Mouse (Mus musculus) heart, embryonic 16.5 days (tissue): ENCODE measurements around the gene Tnfrsf11a. TPM values are rescaled to one million over a fixed set of nuclear protein-coding genes. Genes with fewer than 3 reads are reported as not detected.

Experiments
- ATAC-seq: fragments of 200-750 bp; cut with Nextera tagmentation; replicated peaks from 2 replicates; pipeline ENCODE4 v1.8.0; 2017; ENCODE audit warnings: moderate number of reproducible peaks; ENCODE audit not compliant: insufficient read depth, low FRiP score; ENCODE audit errors: extremely low read depth
- H3K27ac ChIP-seq: fragments of 300-500 bp; sonication (generic); 2 replicates; pipeline ENCODE4 v1.5.1; 2014; ENCODE audit warnings: mild to moderate bottlenecking, low read length, control low read depth, moderate library complexity
- H3K27me3 ChIP-seq: fragments of 300-500 bp; sonication (generic); 2 replicates; pipeline ENCODE4 v1.6.1; 2014; ENCODE audit warnings: low read length, mixed read lengths; ENCODE audit not compliant: control insufficient read depth, insufficient read depth
- H3K36me3 ChIP-seq: fragments of 300-500 bp; sonication (generic); 2 replicates; pipeline ENCODE4 v1.6.1; 2014; ENCODE audit not compliant: control insufficient read depth, insufficient read depth
- H3K4me1 ChIP-seq: fragments of 300-500 bp; sonication (generic); 2 replicates; pipeline ENCODE4 v1.6.1; 2014; ENCODE audit warnings: low read length, mixed read lengths; ENCODE audit not compliant: control insufficient read depth, insufficient read depth
- H3K4me2 ChIP-seq: fragments of 300-500 bp; sonication (generic); 2 replicates; pipeline ENCODE4 v1.6.1; 2014; ENCODE audit warnings: low read depth, mild to moderate bottlenecking, control low read depth, low read length
- H3K4me3 ChIP-seq: fragments of 300-500 bp; sonication (generic); 2 replicates; pipeline ENCODE4 v1.5.1; 2014; ENCODE audit warnings: mild to moderate bottlenecking, control low read depth, low read length
- H3K9ac ChIP-seq: fragments of 300-500 bp; sonication (generic); 2 replicates; pipeline ENCODE4 v1.6.1; 2014; ENCODE audit warnings: low read length, control low read depth
- H3K9me3 ChIP-seq: fragments of 300-500 bp; sonication (generic); replicated peaks from 2 replicates; pipeline ENCODE4 v1.6.1; 2016; ENCODE audit warnings: low read length; ENCODE audit not compliant: control insufficient read depth
- WGBS: fragments of 180-500 bp; shearing (Covaris S2); extraction: QIAGEN DNeasy Blood & Tissue Kit; methylation state at CpG from one replicate; pipeline ENCODE4 v1.1.7; 2014; 5-methylcytosine and 5-hydroxymethylcytosine counted together
- polyA plus RNA-seq: library from polyadenylated mRNA; unstranded; fragments of >200 nt; fragmentation: Nextera tagmentation; extraction: Ambion mirVana; gene quantifications from 2 replicates; pipeline ENCODE4 v1.2.1, GENCODE M21; 2015

The Tnfrsf11a gene
- polyA plus RNA-seq, 1 experiment from 2014 or later, result 0.83 TPM

DNA sequence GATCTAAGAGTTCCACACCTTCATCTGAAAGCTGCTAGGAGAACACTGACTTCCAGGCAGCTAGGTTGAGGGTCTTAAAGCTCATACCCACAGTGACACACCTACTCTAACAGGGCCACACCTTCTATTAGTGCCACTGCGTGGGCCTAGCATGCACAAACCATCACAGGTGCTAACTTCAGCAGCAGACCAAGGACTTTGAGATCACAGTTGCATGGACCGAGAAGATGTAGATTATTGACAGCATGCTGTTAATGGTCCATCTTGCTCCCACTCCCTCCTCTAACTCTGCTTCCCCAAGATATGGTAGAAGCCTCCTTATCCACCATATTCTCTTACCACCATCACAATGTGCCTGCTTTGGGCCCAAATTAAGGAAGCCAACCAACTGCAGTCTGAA lies 79.2 kb downstream of the Tnfrsf11a start:
- WGBS, result 90% methylated on average over 2 of the region's 2 CpGs
- no peak overlapping the region for H3K4me3 ChIP-seq
- no peaks in the 10 kb centered on the region for H3K9me3 ChIP-seq
- no peaks in the 10 kb centered on the region for H3K27me3 ChIP-seq
- no peaks in the 10 kb centered on the region for H3K36me3 ChIP-seq
- H3K9ac ChIP-seq, result no peak overlapping the region
- no peaks in the 10 kb centered on the region for H3K4me1 ChIP-seq
- no peak overlapping the region for H3K27ac ChIP-seq
- no peak for ATAC-seq
- H3K4me2 ChIP-seq, result no peak overlapping the region

DNA sequence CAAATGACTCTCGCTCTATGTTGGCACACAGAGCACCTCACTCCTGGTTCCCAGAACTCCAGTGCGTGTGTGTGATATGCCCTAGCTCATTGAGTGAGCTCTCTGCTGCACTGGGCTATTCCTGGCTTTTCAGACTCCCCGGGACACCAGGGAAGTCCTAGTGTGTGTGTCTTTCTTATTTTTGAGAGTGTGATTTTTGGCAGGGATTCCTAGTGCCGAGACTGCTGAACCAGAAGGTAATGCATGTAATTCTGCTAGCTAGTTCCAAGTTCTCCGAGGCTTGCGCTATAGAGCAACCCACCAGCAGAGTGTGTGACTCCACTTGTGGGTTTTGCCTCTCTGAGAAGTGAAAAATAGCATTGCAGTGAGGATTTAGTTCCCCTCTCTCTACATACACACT lies 96.1 kb downstream of the Tnfrsf11a start:
- Histone ChIP-seq H3K4me2 (peak overlapping the region; percentile 34), H3K4me3 (no peak overlapping the region), H3K9me3 (no peaks in the 10 kb centered on the region), H3K4me1 (peaks cover 8% of the 10 kb centered on the region), H3K9ac (no peak overlapping the region), H3K27ac (peak overlapping the region; percentile 48), H3K27me3 (no peaks in the 10 kb centered on the region), H3K36me3 (no peaks in the 10 kb centered on the region)
- peak; percentile 82 for ATAC-seq
- 49% methylated on average over 6 of the region's 6 CpGs for WGBS

DNA sequence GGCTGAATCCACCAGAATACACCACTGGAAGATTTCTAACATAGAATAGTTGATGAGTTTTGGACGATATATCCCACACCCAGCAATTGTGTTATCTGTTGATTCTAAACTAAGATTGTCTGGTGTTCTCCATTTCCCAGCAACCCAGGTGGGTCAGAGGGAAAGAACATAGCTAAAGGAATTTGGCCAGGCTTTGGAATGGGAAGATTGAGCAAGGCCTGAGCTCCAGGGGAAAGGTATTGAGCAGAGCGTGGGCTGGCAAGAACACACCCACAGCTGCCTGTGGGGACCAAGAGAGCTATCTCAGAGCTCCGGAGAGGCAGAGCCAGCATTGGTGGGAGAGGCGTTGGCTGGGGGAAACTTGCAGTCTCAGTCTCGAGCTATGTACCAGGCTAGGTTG lies 97.3 kb downstream of the Tnfrsf11a start:
- no peak overlapping the region for H3K4me2 ChIP-seq
- H3K9ac ChIP-seq, result no peak overlapping the region
- H3K4me1 ChIP-seq, result peaks cover 8% of the 10 kb centered on the region
- no peak overlapping the region for H3K4me3 ChIP-seq
- H3K27me3 ChIP-seq, result no peaks in the 10 kb centered on the region
- ATAC-seq, result no peak
- H3K36me3 ChIP-seq, result no peaks in the 10 kb centered on the region
- no peak overlapping the region for H3K27ac ChIP-seq
- 84% methylated on average over 5 of the region's 5 CpGs for WGBS
- H3K9me3 ChIP-seq, result no peaks in the 10 kb centered on the region

DNA sequence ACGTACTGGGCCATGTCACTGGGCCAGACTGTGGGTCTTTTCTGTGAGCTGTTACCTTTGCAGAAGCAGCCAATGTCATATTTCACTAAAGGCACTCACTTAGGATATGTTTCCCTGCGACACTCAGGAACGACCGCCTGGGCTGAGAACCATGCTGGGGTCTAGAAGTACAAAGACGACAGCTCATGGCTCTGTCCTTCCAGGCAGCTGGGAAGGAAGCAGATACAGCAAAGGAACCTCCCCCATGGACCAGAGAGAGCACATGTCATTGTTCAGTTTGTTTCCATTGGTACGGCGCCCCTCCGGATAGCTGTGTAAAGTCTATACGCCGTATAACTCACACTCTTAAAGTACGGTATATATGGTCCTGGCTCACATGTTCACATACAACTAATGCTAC lies 97.9 kb downstream of the Tnfrsf11a start:
- WGBS, result 80% methylated on average over 11 of the region's 11 CpGs
- no peak for ATAC-seq

DNA sequence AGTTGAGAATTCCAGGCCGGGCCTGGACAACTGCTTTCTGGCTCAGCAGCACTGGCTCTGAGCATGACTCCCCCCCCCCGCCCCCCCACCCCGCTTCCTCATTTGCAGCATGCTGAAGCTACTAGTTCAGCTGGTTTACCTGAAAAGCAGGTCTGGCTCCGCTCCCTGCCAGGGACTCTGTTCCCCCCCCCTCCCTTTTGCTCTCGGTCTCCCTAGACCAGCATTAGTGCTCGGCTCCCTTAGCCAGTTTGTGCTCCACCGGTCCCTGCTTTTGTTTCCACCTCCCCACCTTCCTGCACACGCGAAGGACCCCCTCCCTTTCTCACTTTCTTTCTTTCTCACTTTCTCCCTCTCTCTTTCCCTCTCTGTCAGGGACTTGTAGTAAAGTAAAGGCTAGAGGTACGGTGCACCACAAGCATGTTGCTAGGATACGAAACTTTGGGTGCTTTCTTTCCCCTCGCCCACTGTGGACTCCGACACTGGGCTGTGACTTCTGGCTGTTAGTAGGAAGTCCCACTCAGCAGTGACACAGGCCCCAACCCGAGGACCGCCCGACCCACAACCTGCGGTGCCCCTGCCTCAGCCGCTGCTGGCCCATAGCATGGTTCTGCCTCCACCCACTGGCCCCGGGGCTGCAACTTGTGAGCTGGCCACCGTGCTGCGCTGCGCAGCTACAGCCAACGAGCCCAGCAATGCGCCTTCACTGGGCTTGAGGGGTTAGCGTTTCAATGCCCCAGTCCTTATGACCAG lies 100.2 kb downstream of the Tnfrsf11a start:
- ATAC-seq, result peak; percentile 26; the same call in 1 of the 2 replicates
- Histone ChIP-seq H3K9ac (0 out of 2 replicates have a peak overlapping the region, but pooled peaks have one; percentile 16), H3K27me3 (no peaks in the 10 kb centered on the region), H3K4me3 (peak overlapping the region; percentile 21), H3K27ac (no peak overlapping the region), H3K4me1 (peaks cover 8% of the 10 kb centered on the region), H3K36me3 (no peaks in the 10 kb centered on the region), H3K4me2 (peak overlapping the region; percentile 59), H3K9me3 (no peaks in the 10 kb centered on the region)
- 28% methylated on average over 25 of the region's 25 CpGs for whole genome bisulfite sequencing

More for the DNA sequence above, 97.9 kb downstream of the Tnfrsf11a start:
- Histone ChIP-seq H3K4me1 (peaks cover 8% of the 10 kb centered on the region), H3K36me3 (no peaks in the 10 kb centered on the region), H3K27ac (no peak overlapping the region), H3K4me3 (no peak overlapping the region), H3K9ac (no peak overlapping the region), H3K27me3 (no peaks in the 10 kb centered on the region), H3K9me3 (no peaks in the 10 kb centered on the region), H3K4me2 (no peak overlapping the region)

DNA sequence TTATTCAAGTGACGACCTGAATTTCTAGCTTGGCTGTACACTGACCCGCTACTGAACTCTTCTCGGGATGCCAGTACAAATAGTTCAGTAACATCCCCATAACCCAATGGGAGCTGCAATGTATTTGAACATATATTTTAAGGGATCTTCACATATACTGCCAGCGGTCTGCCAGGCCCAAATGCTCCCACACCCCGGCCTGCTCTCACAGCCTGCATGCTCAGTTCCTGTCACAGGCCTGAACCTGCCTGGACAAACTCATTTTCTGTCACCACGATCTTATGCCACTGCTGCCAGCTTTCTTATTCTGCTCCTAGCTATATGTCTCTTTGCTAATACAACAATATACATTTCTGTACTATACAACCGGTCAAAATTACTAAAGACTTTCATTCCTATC lies 100.9 kb downstream of the Tnfrsf11a start:
- no peaks in the 10 kb centered on the region for H3K27me3 ChIP-seq
- peaks cover 8% of the 10 kb centered on the region for H3K4me1 ChIP-seq
- no peak overlapping the region for H3K4me2 ChIP-seq
- H3K9ac ChIP-seq, result no peak overlapping the region
- H3K27ac ChIP-seq, result no peak overlapping the region
- no peak for ATAC-seq
- no peak overlapping the region for H3K4me3 ChIP-seq
- 83% methylated on average over 7 of the region's 7 CpGs for WGBS
- no peaks in the 10 kb centered on the region for H3K36me3 ChIP-seq
- H3K9me3 ChIP-seq, result no peaks in the 10 kb centered on the region

DNA sequence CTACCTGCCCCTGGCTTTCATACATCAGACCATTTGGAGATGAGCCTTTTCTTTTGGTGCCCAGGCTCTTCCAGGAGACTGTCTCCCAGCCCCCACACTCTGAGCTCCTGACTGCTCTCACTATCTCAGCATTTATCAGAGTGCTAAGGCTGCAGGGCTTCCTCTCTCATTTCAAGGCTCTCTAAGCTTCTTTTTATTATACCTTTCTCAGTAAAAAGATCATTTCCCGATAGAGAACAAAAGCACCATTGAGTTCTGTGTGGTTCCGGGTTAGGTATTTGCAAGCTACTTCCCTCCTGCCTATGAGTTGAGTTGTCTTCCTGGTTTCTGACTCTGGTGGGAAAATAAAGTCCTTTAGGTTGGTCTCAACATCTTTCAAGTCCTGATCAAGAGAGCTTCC lies 103.0 kb downstream of the Tnfrsf11a start:
- H3K4me3 ChIP-seq, result no peak overlapping the region
- H3K27ac ChIP-seq, result no peak overlapping the region
- no peak overlapping the region for H3K9ac ChIP-seq
- no peaks in the 10 kb centered on the region for H3K9me3 ChIP-seq
- H3K4me2 ChIP-seq, result no peak overlapping the region
- 80% methylated on average over 2 of the region's 2 CpGs for WGBS
- H3K4me1 ChIP-seq, result 0 out of 2 replicates have a peak, but pooled peaks cover 2% of the 10 kb centered on the region
- no peaks in the 10 kb centered on the region for H3K27me3 ChIP-seq
- no peaks in the 10 kb centered on the region for H3K36me3 ChIP-seq
- ATAC-seq, result no peak

DNA sequence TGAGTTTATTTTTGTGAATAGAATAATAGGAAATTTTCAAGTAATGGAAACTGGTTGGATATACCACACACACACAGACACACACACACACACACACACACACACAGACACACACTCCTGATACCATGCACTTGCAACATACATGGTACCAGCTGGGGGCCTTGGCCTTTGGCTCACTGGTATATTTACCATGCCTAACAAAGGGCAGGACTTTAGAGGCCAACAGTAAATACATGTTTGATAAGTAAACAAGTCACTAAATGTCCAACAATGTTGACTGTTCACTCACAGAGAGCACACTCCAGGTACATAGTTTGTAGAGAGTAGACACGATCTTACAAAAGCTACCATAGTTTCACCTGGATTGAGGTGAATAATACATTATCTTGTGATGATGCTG lies 104.6 kb downstream of the Tnfrsf11a start:
- ATAC-seq, result no peak
- WGBS, result 82% methylated on average over 1 of the region's 1 CpGs
- H3K4me3 ChIP-seq, result no peak overlapping the region
- H3K9me3 ChIP-seq, result no peaks in the 10 kb centered on the region
- H3K27ac ChIP-seq, result no peak overlapping the region
- no peak overlapping the region for H3K9ac ChIP-seq
- H3K4me1 ChIP-seq, result 0 out of 2 replicates have a peak, but pooled peaks cover 2% of the 10 kb centered on the region
- H3K4me2 ChIP-seq, result no peak overlapping the region
- H3K27me3 ChIP-seq, result no peaks in the 10 kb centered on the region
- no peaks in the 10 kb centered on the region for H3K36me3 ChIP-seq

DNA sequence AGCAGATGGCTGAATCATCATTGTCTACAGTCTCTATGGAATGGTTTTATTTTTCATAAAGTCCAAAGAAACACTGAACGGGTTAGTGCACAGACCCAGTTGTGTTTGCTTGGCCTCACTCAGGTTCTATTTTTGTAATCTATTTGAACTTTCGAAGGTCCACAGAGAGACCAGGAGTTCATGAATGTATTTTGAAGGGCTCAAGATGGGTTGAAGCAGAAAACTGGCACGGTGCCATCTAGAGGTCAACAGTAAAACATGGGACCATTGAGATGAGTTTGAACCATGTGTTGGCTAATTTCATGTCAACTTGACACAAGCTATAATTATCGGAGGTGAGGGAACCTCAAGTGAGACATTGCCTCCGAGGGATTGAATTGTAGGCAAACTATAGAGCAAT lies 105.1 kb downstream of the Tnfrsf11a start:
- H3K9ac ChIP-seq, result no peak overlapping the region
- ATAC-seq, result no peak
- H3K4me1 ChIP-seq, result no peaks in the 10 kb centered on the region
- no peak overlapping the region for H3K4me3 ChIP-seq
- no peaks in the 10 kb centered on the region for H3K27me3 ChIP-seq
- H3K9me3 ChIP-seq, result no peaks in the 10 kb centered on the region
- 60% methylated on average over 5 of the region's 5 CpGs for whole genome bisulfite sequencing
- H3K36me3 ChIP-seq, result no peaks in the 10 kb centered on the region
- no peak overlapping the region for H3K4me2 ChIP-seq
- no peak overlapping the region for H3K27ac ChIP-seq
